Mouse (Mus musculus): ENCODE data around the gene Tsc22d2. TPM values are rescaled to one million over a fixed set of nuclear protein-coding genes. Genes with fewer than 3 reads are reported as not detected.

Tsc22d2 gene
- total RNA-seq, 1 experiment = 20.9 TPM

- Histone ChIP-seq H3K9ac (ENCODE audit: insufficient read depth, low read depth, low read length, poor library complexity, severe bottlenecking) (no peak overlapping the region), H3K4me3 (ENCODE audit: insufficient read depth in 1 of 2, low read depth in 1 of 2, low read length in 2 of 2, poor library complexity in 1 of 2, severe bottlenecking in 1 of 2) (no peak overlapping the region), H3K27ac (ENCODE audit: insufficient read depth, low read depth, low read length, poor library complexity, severe bottlenecking) (no peak overlapping the region), H3K36me3 (ENCODE audit: control insufficient read depth, insufficient read depth, low read length, poor library complexity, severe bottlenecking) (no peaks in the 10 kb centered on the region), H3K9me3 (ENCODE audit: control insufficient read depth, insufficient read depth, low read depth, low read length) (no peaks in the 10 kb centered on the region), H3K4me1 (ENCODE audit: control insufficient read depth in 2 of 2, insufficient read depth in 2 of 2, low read length in 2 of 2, poor library complexity in 1 of 2) (no peaks in the 10 kb centered on the region)
- no peak for DNase-seq (ENCODE audit: low read depth, low spot score)
- in situ Hi-C loops (cut with MboI; ENCODE audit: low sequenced_read_pairs in 2 of 2, unreplicated experiment in 2 of 2) = no loop called here
- TF ChIP-seq ZNF384 (IDR thresholded peaks at IDR 0.05; ENCODE audit: low read depth, low read length) = no peak
- no peak for TF ChIP-seq HCFC1 (IDR thresholded peaks at IDR 0.05; ENCODE audit: borderline replicate concordance, insufficient read depth, low read length)
- no peak for TF ChIP-seq ZC3H11A (IDR thresholded peaks at IDR 0.05; ENCODE audit: borderline replicate concordance, low read depth, low read length)
- no peak for TF ChIP-seq CHD2 (IDR thresholded peaks at IDR 0.05; ENCODE audit: low read depth, low read length)
- TF ChIP-seq MAFK (IDR thresholded peaks at IDR 0.05; ENCODE audit: insufficient read depth, low read depth, low read length) = no peak
Measured at GRCm38 (mm10) chr3:58487121-58487520, 72.6 kb downstream of the Tsc22d2 start.

GRCm38 (mm10) chr3:58487999-58488775, 73.7 kb downstream of the Tsc22d2 start:
- Histone ChIP-seq H3K4me3 (ENCODE audit: insufficient read depth in 1 of 2, low read depth in 1 of 2, low read length in 2 of 2, poor library complexity in 1 of 2, severe bottlenecking in 1 of 2) (no peak overlapping the region), H3K27ac (ENCODE audit: insufficient read depth, low read depth, low read length, poor library complexity, severe bottlenecking) (no peak overlapping the region), H3K4me1 (ENCODE audit: control insufficient read depth in 2 of 2, insufficient read depth in 2 of 2, low read length in 2 of 2, poor library complexity in 1 of 2) (no peaks in the 10 kb centered on the region), H3K9ac (ENCODE audit: insufficient read depth, low read depth, low read length, poor library complexity, severe bottlenecking) (no peak overlapping the region), H3K36me3 (ENCODE audit: control insufficient read depth, insufficient read depth, low read length, poor library complexity, severe bottlenecking) (no peaks in the 10 kb centered on the region), H3K9me3 (ENCODE audit: control insufficient read depth, insufficient read depth, low read depth, low read length) (no peaks in the 10 kb centered on the region)
- TF ChIP-seq CHD2 (IDR thresholded peaks at IDR 0.05; ENCODE audit: low read depth, low read length) = no peak
- no peak for TF ChIP-seq HCFC1 (IDR thresholded peaks at IDR 0.05; ENCODE audit: borderline replicate concordance, insufficient read depth, low read length)
- TF ChIP-seq MAFK (IDR thresholded peaks at IDR 0.05; ENCODE audit: insufficient read depth, low read depth, low read length) = no peak
- no peak for TF ChIP-seq ZC3H11A (IDR thresholded peaks at IDR 0.05; ENCODE audit: borderline replicate concordance, low read depth, low read length)
- no peak for TF ChIP-seq ZNF384 (IDR thresholded peaks at IDR 0.05; ENCODE audit: low read depth, low read length)
- DNase-seq (ENCODE audit: low read depth, low spot score) = no peak
- in situ Hi-C loops (cut with MboI; ENCODE audit: low sequenced_read_pairs in 2 of 2, unreplicated experiment in 2 of 2) = no loop called here

- in situ Hi-C loops (cut with MboI; ENCODE audit: low sequenced_read_pairs in 2 of 2, unreplicated experiment in 2 of 2) = no loop called here
- DNase-seq (ENCODE audit: low read depth, low spot score) = no peak
- H3K9ac ChIP-seq (ENCODE audit: insufficient read depth, low read depth, low read length, poor library complexity, severe bottlenecking) = no peak overlapping the region
- TF ChIP-seq ZNF384 (IDR thresholded peaks at IDR 0.05; ENCODE audit: low read depth, low read length) = no peak
- TF ChIP-seq MAFK (IDR thresholded peaks at IDR 0.05; ENCODE audit: insufficient read depth, low read depth, low read length) = no peak
- TF ChIP-seq CHD2 (IDR thresholded peaks at IDR 0.05; ENCODE audit: low read depth, low read length) = no peak
- no peak for TF ChIP-seq ZC3H11A (IDR thresholded peaks at IDR 0.05; ENCODE audit: borderline replicate concordance, low read depth, low read length)
- no peak for TF ChIP-seq HCFC1 (IDR thresholded peaks at IDR 0.05; ENCODE audit: borderline replicate concordance, insufficient read depth, low read length)
- no peaks in the 10 kb centered on the region for H3K36me3 ChIP-seq (ENCODE audit: control insufficient read depth, insufficient read depth, low read length, poor library complexity, severe bottlenecking)
- H3K4me1 ChIP-seq (ENCODE audit: control insufficient read depth in 2 of 2, insufficient read depth in 2 of 2, low read length in 2 of 2, poor library complexity in 1 of 2) = no peaks in the 10 kb centered on the region
- no peak overlapping the region for H3K27ac ChIP-seq (ENCODE audit: insufficient read depth, low read depth, low read length, poor library complexity, severe bottlenecking)
- H3K4me3 ChIP-seq (ENCODE audit: insufficient read depth in 1 of 2, low read depth in 1 of 2, low read length in 2 of 2, poor library complexity in 1 of 2, severe bottlenecking in 1 of 2) = no peak overlapping the region
- no peaks in the 10 kb centered on the region for H3K9me3 ChIP-seq (ENCODE audit: control insufficient read depth, insufficient read depth, low read depth, low read length)
Measured at GRCm38 (mm10) chr3:58490787-58491186, 76.3 kb downstream of the Tsc22d2 start.

- no peaks in the 10 kb centered on the region for H3K9me3 ChIP-seq (ENCODE audit: control insufficient read depth, insufficient read depth, low read depth, low read length)
- TF ChIP-seq MAFK (IDR thresholded peaks at IDR 0.05; ENCODE audit: insufficient read depth, low read depth, low read length) = no peak
- no peak for TF ChIP-seq CHD2 (IDR thresholded peaks at IDR 0.05; ENCODE audit: low read depth, low read length)
- TF ChIP-seq HCFC1 (IDR thresholded peaks at IDR 0.05; ENCODE audit: borderline replicate concordance, insufficient read depth, low read length) = no peak
- TF ChIP-seq ZC3H11A (IDR thresholded peaks at IDR 0.05; ENCODE audit: borderline replicate concordance, low read depth, low read length) = no peak
- no peak for TF ChIP-seq ZNF384 (IDR thresholded peaks at IDR 0.05; ENCODE audit: low read depth, low read length)
Measured at GRCm38 (mm10) chr3:58493621-58494020, 79.1 kb downstream of the Tsc22d2 start.

More at GRCm38 (mm10) chr3:58493621-58494020, 79.1 kb downstream of the Tsc22d2 start:
- H3K4me1 ChIP-seq (ENCODE audit: control insufficient read depth in 2 of 2, insufficient read depth in 2 of 2, low read length in 2 of 2, poor library complexity in 1 of 2) = no peaks in the 10 kb centered on the region
- no peak for DNase-seq (ENCODE audit: low read depth, low spot score)
- no peak overlapping the region for H3K4me3 ChIP-seq (ENCODE audit: insufficient read depth in 1 of 2, low read depth in 1 of 2, low read length in 2 of 2, poor library complexity in 1 of 2, severe bottlenecking in 1 of 2)
- H3K9ac ChIP-seq (ENCODE audit: insufficient read depth, low read depth, low read length, poor library complexity, severe bottlenecking) = no peak overlapping the region
- no peak overlapping the region for H3K27ac ChIP-seq (ENCODE audit: insufficient read depth, low read depth, low read length, poor library complexity, severe bottlenecking)
- no peaks in the 10 kb centered on the region for H3K36me3 ChIP-seq (ENCODE audit: control insufficient read depth, insufficient read depth, low read length, poor library complexity, severe bottlenecking)
- in situ Hi-C loops (cut with MboI; ENCODE audit: low sequenced_read_pairs in 2 of 2, unreplicated experiment in 2 of 2) = no loop called here
